Mouse (Mus musculus) gastrocnemius, postnatal 4 days (tissue): ENCODE data around the gene Tmem199. TPM values are rescaled to one million over a fixed set of nuclear protein-coding genes. Genes with fewer than 3 reads are reported as not detected.
A peak's percentile ranks its signal among the peaks of the same experiment; 100 is the strongest.

Experiments
- DNase-seq, 2 experiments: peaks; one replicate each; pipeline ENCODE4 v3.0.0; 2021 to 2022; ENCODE audit warnings: low spot score in 2 of 2, mixed read lengths in 2 of 2
- total RNA-seq, 2 experiments: library from RNA; stranded (reverse); gene quantifications; 2 replicates each; pipeline ENCODE4 v1.2.3; 2021

Gene Tmem199
- total RNA-seq, 2 experiments from 2014 or later: 12.6 to 14.7 TPM

DNA sequence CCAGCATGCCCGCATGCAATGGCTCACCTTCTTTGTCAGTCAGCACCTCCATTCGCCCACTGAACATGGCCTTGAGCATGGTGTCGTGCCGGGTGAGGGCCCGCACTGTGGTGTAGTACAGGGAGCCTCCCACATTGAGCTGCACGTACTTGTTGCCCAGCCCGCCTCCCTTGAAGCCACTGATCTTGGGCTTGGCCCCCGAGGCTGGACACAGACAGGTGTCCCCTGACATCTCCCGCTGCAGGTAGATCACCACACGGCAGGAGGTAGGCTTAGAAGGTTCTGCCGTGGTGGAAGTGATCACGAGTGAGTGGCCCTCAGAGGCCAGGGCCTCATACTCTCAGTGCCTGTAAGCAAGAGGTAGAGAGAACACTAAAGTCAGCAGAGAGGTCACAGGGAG, 18.0 kb upstream of the Tmem199 start:
- DNase-seq: no peak

DNA sequence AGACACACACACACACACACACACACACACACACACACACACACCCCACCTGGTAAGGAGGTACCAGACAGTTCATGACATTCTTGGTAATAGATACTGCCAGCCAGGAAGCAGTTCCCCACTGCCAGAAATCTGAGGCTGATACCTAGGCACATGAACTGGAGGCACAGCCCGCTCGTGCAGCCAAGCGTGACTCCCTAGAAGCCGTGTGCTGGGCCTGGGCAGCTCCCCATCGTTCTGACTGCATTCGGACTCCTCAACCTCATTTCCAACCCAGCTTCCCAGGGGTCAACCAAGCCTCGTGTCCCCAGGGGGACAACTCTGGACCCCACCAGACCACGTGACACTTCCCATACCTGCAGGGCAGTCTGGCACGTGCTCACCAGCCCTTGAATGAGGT, 16.7 kb upstream of the Tmem199 start:
- DNase-seq: no peak

- DNase-seq: no peak
Measured at GRCm38 (mm10) chr11:78524838-78525237, 12.9 kb upstream of the Tmem199 start.

DNA sequence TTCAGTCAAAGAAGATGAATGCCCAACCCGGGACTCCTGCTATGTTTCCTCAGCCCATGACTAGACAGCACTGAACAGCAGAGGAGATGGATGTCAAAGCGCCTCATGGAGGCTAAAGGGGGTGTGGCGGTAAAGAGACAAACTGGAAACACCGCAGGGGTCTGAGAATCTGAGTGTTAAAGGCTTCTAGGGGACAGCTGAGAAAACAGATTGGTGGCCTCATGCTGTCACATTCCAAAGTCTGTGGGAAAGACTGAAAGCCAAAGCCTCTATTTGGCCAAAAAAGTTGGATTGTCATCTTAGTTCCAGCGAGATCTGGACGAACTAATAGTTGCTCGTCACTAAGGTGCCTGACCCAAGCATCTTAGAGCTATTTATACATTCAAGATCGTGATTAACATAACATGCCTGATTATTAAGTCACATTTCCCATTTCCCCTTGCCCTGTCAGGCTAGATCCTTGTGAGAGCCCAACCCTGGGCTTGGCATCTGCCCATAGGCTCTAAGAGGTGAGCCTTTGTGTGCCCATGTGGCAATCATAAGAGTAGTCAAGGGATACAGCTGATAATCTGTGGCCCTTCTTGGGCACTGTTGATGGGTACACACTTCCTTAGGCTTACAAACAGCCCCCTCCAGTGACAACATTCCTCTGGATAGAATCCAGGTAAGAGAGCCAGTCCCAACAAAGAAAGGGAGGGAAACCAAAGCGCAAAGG, 11.4 kb upstream of the Tmem199 start:
- no peak for DNase-seq

DNA sequence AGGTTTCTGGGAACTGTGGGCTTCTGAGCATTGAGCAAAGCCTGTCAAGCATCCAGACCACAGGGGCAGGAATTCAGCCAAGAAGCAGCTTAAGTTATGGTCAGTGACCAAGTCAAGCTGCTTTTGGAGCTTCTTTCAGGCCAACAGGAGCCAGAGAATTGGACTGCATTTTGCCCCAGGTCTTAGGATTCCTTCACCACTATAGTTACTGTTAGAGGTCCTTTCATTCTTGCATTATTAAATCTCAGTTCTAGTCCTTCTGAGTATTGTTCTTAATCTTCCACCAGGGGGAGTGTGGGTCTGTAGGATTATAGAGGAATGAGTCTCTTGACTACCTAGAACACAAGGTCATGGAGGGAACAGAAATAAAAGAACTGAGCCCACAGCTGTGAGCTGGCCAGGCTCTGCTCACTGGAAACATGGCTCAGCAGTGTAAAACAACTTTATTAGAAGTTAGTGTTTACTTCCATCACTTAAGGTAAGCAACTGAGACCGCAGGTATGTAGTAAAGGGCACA, 10.6 kb upstream of the Tmem199 start:
- no peak for DNase-seq

- DNase-seq: no peak
Measured at GRCm38 (mm10) chr11:78521880-78522279, 9.9 kb upstream of the Tmem199 start.

- DNase-seq: no peak
Measured at GRCm38 (mm10) chr11:78518931-78519330, 7.0 kb upstream of the Tmem199 start.

DNA sequence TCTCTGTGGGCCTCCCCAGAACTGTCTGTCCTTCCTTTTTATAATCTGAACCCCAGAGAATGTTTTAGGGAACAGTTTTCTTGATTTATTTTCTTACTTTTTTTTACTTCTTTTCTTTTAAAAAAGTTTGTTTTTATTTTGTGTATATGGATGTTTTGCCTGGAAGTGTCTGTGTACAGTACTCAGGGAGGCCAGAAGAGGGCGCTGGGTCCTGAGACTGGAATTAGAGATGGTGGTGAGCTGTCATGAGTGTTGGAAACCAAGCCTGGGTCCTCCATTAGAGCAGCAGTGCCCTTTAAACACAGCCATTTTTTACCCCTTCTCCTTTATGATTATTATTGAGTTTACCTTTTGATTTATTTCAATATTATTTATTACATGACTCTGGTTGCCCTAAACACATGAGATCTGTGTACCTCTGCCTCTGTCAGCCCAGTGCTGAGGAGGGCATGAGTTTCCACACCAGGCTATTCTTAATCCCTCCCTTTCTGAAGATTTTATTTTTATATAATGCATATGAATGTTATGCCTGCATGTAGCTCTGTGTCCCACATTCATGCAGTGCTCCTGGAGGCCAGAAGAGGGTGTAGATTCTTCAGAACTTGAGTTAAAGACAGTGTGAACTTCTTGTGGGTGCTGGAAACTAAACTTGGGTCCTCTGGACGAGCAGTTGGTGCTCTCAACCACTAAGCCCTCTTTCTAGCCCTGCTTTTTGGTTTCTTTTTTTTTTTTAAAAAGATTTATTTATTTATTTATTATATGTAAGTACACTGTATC, 3.8 kb upstream of the Tmem199 start:
- DNase-seq: no peak

DNA sequence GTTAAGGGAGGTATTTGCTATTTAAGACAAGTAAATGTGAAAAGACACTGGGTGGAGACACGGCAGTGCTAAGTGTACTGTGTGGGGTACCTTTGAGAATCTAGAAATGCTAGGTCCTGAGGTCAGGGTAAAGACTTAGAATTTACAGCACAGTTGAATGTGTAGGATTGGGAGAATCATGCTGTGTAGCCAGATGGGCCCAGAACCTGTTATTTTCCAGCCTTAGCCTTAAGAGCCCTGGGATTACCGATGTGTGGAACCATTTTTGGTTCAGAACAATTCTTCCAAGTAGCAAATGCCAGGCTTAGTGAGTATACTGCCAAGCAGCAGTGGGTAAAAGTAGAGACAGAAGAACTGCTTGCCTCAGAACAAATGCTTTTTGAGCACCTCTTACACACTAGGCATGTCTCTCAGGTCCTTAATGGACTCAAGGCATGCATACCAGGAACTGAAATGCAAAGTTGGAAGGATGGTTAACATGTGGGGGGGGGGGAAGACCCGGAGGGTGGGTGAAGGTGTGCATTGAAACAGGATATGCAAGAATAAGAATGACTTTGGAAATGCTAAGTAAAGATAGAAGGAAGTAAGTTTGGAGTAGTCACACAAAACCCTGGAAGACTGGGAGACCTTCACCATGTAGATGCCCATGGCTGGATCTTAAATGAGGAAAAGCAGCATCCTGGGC, 1.3 kb upstream of the Tmem199 start:
- no peak for DNase-seq

- DNase-seq: no peak
Measured at GRCm38 (mm10) chr11:78509148-78509547, 2.8 kb downstream of the Tmem199 start.

GRCm38 (mm10) chr11:78505430-78505829, 6.5 kb downstream of the Tmem199 start:
- no peak for DNase-seq

DNA sequence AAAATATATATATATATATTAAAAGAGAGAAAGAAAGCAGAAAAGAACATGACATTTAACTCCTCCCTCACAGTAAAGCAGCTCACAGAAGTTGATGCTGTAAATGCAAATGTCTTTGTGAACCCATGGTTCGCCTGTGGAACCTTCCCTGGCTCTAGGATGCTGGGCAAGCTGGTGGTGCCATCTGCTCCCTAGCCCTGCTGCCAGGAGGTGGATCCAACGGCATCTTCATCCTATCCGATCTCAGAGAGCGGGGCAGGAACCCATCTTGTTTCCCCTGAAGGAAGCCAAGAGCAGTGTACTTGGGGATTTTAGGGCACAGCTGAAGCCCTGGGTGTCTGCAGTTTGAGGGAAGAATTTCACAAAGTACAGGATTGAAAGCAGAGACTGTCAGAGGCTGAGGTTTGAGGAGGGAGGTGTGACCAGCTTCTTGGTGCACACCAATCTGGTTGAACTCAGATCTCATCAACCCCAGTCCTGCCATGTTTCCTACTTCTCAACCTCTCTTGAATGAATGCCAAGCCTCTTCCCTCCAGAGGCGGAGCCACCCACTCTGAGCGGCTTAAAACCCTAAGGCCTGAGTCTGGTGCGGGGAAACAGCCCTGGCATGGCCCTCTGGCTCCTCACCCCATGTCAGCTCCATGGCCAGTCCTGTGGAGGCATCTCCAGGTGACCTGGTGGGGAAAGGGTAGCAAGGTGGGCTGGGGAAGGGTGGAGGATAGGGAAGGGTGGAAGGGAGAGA, 8.9 kb downstream of the Tmem199 start, which contains the start of gene Sebox:
Gene Sebox (plus strand): TSS at position 539 of the 742 bp plus-strand sequence.
- no peak for DNase-seq

DNA sequence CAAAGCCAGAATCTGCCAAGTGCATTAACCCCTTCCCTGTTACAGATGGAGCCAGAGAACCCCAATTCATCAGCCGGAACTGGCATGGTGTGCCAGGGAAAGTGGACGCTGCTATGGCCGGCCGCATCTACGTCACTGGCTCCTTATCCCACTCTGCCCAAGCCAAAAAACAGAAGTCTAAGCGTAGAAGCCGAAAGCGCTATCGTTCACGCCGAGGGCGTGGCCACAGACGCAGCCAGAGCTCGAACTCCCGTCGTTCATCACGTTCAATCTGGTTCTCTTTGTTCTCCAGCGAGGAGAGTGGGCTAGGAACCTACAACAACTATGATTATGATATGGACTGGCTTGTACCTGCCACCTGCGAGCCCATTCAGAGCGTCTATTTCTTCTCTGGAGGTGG, 10.4 kb downstream of the Tmem199 start:
- DNase-seq: no peak

GRCm38 (mm10) chr11:78500623-78501202, 11.3 kb downstream of the Tmem199 start:
- no peak for DNase-seq

- no peak for DNase-seq
Measured at GRCm38 (mm10) chr11:78499543-78499942, 12.4 kb downstream of the Tmem199 start.

GRCm38 (mm10) chr11:78499004-78499403, 13.0 kb downstream of the Tmem199 start, which contains the start of gene Vtn:
Vtn (plus strand) TSS chr11:78499091.
- DNase-seq: peak in 1 of 2 experiments; percentile 50

GRCm38 (mm10) chr11:78497544-78498522, 14.1 kb downstream of the Tmem199 start, which contains the start of gene Sarm1:
Sarm1 (minus strand) TSS chr11:78497754.
- peak; percentile 68 to 88 for DNase-seq

DNA sequence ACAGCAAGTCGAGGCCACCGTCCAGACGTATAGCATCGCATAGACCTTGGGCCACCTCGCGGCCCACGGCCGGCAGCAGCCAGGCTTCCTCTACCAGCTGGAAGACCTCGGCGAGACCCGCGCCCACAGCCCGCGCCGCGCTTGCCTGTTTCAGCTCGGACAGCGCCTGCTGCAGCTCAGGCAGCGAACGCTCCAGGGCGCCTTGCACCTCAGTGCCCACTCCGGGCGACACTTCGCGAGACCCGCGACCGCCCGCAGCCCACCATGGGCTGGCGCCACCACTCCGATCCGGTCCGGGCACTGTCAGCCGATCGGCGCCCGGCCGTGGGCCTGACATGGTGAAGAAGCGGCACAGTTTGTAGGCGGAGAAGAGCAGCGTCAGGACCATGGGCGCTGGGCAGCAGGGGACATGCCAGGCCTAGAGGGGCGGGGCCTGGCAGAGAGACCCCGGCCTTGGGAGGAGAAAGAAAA, 14.9 kb downstream of the Tmem199 start:
- peak in 1 of 2 experiments; percentile 28 for DNase-seq

- peak in 1 of 2 experiments; percentile 35 for DNase-seq
Measured at GRCm38 (mm10) chr11:78495904-78496303, 16.1 kb downstream of the Tmem199 start.
